Mouse (Mus musculus) spleen, adult 2 months (tissue): Measurements from ENCODE around the gene Crybg3. TPM values are rescaled to one million over a fixed set of nuclear protein-coding genes. Genes with fewer than 3 reads are reported as not detected.

Experiments used
- DNase-seq, 2 experiments: peaks; one replicate each; pipeline versions ENCODE4 v3.0.0 to v3.0.0-alpha.2; 2012 to 2021; ENCODE audit warnings: low spot score in 2 of 2, low read depth in 1 of 2
- H3K27ac ChIP-seq: fragments of 200-500 bp; 2 replicates; pipeline ENCODE4 v1.5.1; 2012; ENCODE audit warnings: low read length, inconsistent platforms; ENCODE audit not compliant: insufficient read depth
- H3K27me3 ChIP-seq: fragments of 200-500 bp; 2 replicates; pipeline ENCODE4 v1.6.1; 2012; ENCODE audit warnings: mild to moderate bottlenecking, moderate library complexity, low read length, inconsistent platforms; ENCODE audit not compliant: control insufficient read depth, insufficient read depth
- H3K36me3 ChIP-seq: fragments of 200-500 bp; 2 replicates; pipeline ENCODE4 v1.6.1; 2012; ENCODE audit warnings: mild to moderate bottlenecking, low read length, inconsistent platforms; ENCODE audit not compliant: control insufficient read depth, insufficient read depth
- H3K4me1 ChIP-seq: fragments of 200-500 bp; 2 replicates; pipeline ENCODE4 v1.6.1; 2011; ENCODE audit warnings: inconsistent platforms; ENCODE audit not compliant: control insufficient read depth, insufficient read depth, insufficient read length
- H3K4me3 ChIP-seq: fragments of 200-500 bp; 2 replicates; pipeline ENCODE4 v1.5.1; 2011; ENCODE audit warnings: mild to moderate bottlenecking, inconsistent platforms; ENCODE audit not compliant: insufficient read depth, insufficient read length; ENCODE audit errors: extremely low read depth
- CTCF ChIP-seq: fragments of 200-500 bp; IDR thresholded peaks from 2 replicates; pipeline ENCODE4 v1.5.1; 2011; ENCODE audit warnings: mild to moderate bottlenecking, inconsistent platforms; ENCODE audit not compliant: insufficient read depth, insufficient read length, insufficient replicate concordance; ENCODE audit errors: extremely low read depth
- POLR2A ChIP-seq: fragments of 200-500 bp; IDR thresholded peaks from 2 replicates; pipeline ENCODE4 v1.6.1; 2011; ENCODE audit warnings: low read depth, low read length, inconsistent platforms
- WGBS: fragments of 180-500 bp; shearing (Covaris S2); methylation state at CpG from one replicate; pipeline ENCODE4 v1.1.7; 2018; 5-methylcytosine and 5-hydroxymethylcytosine counted together
- polyA plus RNA-seq: library from polyadenylated mRNA; depleted of rRNA; stranded (reverse); fragments of >200 nt; gene quantifications from 2 replicates; pipeline ENCODE4 v1.2.3, GENCODE M21; 2012

The Crybg3 gene
- polyA plus RNA-seq, 1 experiment, result 1.1 TPM

DNA sequence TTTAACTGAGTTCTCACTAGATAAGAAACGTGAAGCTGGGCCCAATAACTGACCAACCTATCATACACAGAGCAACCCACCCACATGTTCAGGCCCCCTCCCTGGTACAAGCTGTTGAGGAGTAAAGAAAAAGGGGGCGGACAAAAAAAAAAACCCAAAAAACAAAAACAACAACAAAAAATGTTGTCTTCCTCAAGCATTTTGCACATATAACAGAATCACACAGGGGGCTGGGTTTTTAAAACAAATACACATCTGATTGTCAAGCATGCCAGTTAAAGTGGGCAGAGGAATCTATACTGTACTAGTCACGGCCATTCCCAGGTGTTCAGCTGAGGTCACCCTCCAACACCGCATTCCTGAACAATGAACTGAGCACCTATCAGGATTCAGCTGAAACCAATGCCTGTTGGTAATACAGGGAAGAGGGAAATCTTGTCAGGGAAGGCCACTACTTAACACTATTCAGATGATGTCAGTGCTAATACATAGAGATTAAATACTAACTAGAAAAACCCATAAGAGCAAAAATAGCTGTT is 15.0 kb downstream of the Crybg3 start:
- 95% methylated on average over 4 of the region's 4 CpGs for WGBS
- TF ChIP-seq CTCF (no peak), POLR2A (no peak)
- no peak for DNase-seq
- Histone ChIP-seq H3K4me1 (no peaks in the 10 kb centered on the region), H3K27ac (no peak overlapping the region), H3K4me3 (no peak overlapping the region), H3K36me3 (no peaks in the 10 kb centered on the region), H3K27me3 (no peaks in the 10 kb centered on the region)

DNA sequence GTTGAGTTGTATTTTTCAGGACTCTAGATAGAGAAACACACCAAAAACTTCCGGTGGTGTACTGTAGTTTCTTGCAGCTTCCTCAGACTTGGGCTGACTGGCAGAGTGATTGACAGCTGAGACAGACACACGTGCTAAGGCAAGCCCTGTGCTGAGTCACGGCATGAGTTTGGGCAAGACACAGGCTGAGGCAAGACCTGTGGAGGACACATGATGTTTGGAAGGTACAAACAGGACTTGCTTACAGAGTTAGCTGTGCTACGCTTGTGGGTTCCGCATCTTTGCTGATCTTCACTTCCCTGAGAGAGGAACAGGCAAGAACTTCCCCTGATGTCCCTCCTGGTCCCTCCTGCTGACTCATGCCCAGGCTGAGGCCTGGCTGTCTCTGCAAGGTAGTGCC is 17.3 kb downstream of the Crybg3 start:
- no peak overlapping the region for H3K4me3 ChIP-seq
- H3K4me1 ChIP-seq, result no peaks in the 10 kb centered on the region
- TF ChIP-seq CTCF (no peak), POLR2A (no peak)
- no peaks in the 10 kb centered on the region for H3K27me3 ChIP-seq
- H3K36me3 ChIP-seq, result no peaks in the 10 kb centered on the region
- no peak overlapping the region for H3K27ac ChIP-seq
- no peak for DNase-seq
- WGBS, result 73% methylated on average over 5 of the region's 5 CpGs

DNA sequence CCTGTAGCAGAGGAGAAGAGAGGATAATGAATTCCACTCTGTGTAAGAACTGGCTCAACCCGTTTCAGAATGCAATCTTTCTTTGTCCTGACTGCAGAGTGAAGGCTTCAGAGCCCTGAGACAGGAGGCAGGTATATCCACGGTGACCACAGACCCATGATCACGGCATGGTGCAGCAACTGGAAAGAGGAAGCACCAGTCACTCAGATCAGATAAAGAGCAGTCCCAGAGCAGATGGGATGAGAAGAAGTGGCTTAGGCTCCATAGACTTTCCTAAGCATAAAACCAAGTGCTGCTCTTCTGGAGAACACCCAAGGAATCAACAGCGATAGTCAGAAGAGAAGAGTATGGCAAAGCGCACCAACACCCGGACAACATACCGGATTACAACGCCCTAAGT is 21.5 kb downstream of the Crybg3 start:
- Histone ChIP-seq H3K4me3 (no peak overlapping the region), H3K27ac (no peak overlapping the region), H3K4me1 (no peaks in the 10 kb centered on the region), H3K27me3 (no peaks in the 10 kb centered on the region), H3K36me3 (no peaks in the 10 kb centered on the region)
- 62% methylated on average over 8 of the region's 8 CpGs for WGBS
- TF ChIP-seq CTCF (no peak), POLR2A (no peak)
- no peak for DNase-seq

DNA sequence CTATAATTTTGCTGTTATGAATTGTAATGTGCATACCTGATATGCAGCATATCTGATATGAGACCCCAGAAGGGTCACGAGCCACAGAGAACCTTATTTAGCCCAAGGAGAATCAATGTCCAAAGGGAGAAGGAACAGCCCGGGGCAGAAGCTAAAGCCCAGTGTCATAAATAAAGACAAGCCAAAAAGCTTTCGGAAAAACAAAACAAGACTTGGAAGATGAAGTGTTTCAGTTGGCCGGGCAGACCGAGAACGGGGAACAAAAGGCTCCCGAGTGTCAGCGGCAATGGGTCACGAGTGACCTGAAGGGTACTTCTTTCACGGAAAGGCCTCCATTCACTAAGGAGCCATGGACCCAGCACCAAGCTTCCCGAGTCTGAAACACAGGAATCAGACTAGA is 26.8 kb downstream of the Crybg3 start:
- no peaks in the 10 kb centered on the region for H3K36me3 ChIP-seq

DNA sequence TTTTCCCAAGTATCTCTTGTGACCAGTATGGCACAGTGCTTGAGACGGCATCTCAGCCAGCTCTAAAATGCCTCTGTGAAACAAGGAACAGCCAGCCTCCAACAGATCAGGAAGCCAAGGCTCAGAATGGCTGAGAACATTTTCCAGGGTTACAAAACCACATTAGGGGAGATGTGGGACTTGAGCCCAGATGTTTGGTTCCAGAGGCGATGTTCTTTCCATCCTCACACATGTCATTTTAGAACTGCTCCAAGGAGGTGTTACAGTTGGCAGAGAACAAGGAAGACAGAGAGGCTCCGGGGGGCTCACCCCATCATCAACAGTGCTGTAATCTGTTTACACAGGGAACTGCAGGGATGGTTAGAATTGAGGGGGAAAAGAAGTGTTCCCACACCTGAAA is 28.1 kb downstream of the Crybg3 start:
- Histone ChIP-seq H3K4me1 (no peaks in the 10 kb centered on the region; the same call in 1 of the 2 replicates), H3K36me3 (no peaks in the 10 kb centered on the region), H3K27ac (no peak overlapping the region), H3K27me3 (no peaks in the 10 kb centered on the region), H3K4me3 (no peak overlapping the region)
- 84% methylated on average over 3 of the region's 3 CpGs for WGBS
- TF ChIP-seq POLR2A, result no peak
- TF ChIP-seq CTCF, result no peak
- no peak for DNase-seq

More for the DNA sequence above, 26.8 kb downstream of the Crybg3 start:
- Histone ChIP-seq H3K27ac (no peak overlapping the region), H3K4me1 (no peaks in the 10 kb centered on the region; the same call in 1 of the 2 replicates), H3K27me3 (no peaks in the 10 kb centered on the region), H3K4me3 (no peak overlapping the region)
- TF ChIP-seq CTCF, result no peak
- no peak for TF ChIP-seq POLR2A
- WGBS, result 90% methylated on average over 11 of the region's 11 CpGs
- DNase-seq, result no peak

DNA sequence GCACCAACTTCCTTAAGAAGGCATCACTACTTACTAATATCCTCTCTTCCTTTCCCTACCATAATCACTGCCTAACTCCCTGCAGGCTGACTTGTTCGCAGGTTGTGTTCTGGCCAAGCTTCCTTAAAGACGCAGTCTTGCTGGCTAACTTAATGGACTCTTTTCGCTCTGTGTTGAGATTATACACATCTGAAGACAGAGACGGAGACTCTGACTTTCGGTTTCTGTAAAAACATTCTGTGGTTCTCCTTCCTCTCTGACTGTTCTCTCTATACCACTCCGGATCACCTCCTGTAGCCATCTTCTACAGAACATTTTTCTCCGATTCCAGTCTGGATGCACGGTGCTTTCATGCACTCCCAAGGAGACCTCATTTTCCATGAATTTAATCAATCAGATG is 30.0 kb downstream of the Crybg3 start:
- Histone ChIP-seq H3K36me3 (no peaks in the 10 kb centered on the region), H3K4me1 (no peaks in the 10 kb centered on the region; the same call in 1 of the 2 replicates), H3K4me3 (no peak overlapping the region), H3K27ac (no peak overlapping the region), H3K27me3 (no peaks in the 10 kb centered on the region)
- TF ChIP-seq CTCF (no peak), POLR2A (no peak)
- no peak for DNase-seq
- WGBS, result 76% methylated on average over 8 of the region's 8 CpGs

DNA sequence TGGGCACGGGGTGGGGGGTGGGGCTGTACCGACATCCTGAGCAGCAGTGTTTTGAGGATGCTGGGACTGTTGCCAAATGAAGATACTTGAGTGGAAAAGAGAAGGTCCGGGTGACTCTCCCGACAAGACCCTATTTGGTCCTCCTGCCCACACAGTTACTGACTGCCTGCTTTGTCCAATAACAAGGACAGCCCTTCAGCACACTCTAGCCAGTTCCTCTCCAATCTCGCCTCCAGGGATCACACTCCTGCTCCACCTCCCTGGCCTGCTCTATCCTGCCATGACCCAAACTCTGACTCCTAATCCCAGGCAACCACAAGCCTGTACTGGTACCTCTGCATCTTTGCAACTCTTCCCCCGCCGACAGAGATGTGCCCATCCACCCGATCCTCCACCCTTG is 30.9 kb downstream of the Crybg3 start:
- 0 out of 2 replicates have a peak, but pooled peaks cover 2% of the 10 kb centered on the region for H3K36me3 ChIP-seq
- no peaks in the 10 kb centered on the region; the same call in 1 of the 2 replicates for H3K4me1 ChIP-seq
- H3K4me3 ChIP-seq, result no peak overlapping the region
- TF ChIP-seq CTCF (no peak), POLR2A (no peak)
- H3K27me3 ChIP-seq, result no peaks in the 10 kb centered on the region
- 83% methylated on average over 8 of the region's 8 CpGs for WGBS
- no peak overlapping the region for H3K27ac ChIP-seq
- DNase-seq, result no peak
